Mouse (Mus musculus) ES-E14 (cell line): ENCODE data around the gene Sv2c.

Experiments
- CHD2 ChIP-seq: IDR thresholded peaks from 2 replicates; pipeline ENCODE4 v1.6.1; 2014; ENCODE audit warnings: mild to moderate bottlenecking, low read depth, low read length, inconsistent platforms
- MAFK ChIP-seq: IDR thresholded peaks from 2 replicates; pipeline ENCODE4 v1.6.1; 2014; ENCODE audit warnings: mild to moderate bottlenecking, low read depth, low read length, inconsistent platforms; ENCODE audit not compliant: insufficient read depth
- ZC3H11A ChIP-seq: IDR thresholded peaks from 2 replicates; pipeline ENCODE4 v1.6.1; 2012; ENCODE audit warnings: low read depth, mild to moderate bottlenecking, inconsistent platforms, low read length, borderline replicate concordance
- ZNF384 ChIP-seq: IDR thresholded peaks from 2 replicates; pipeline ENCODE4 v1.6.1; 2012; ENCODE audit warnings: low read depth, low read length, inconsistent platforms

DNA sequence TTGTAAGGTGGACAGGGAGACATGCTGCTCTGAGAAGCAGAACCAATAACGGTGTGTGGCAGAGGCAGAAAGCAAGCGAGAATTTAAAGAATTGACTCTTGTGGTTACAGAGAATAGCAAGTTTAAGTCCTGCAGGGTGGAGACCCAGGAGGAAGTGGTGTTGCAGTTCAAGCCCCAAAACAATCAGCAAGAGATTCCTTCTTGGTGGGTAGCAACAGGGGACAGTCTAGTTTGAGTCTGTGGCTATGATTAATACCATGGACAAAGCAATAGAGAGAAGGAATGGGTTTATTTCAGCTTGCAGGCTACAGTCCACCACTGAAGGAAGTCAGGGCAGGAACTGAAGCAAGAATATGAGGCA is 219.4 kb downstream of the Sv2c start:
- no peak for TF ChIP-seq MAFK
- no peak for TF ChIP-seq CHD2
- TF ChIP-seq ZC3H11A = no peak
- TF ChIP-seq ZNF384 = no peak
